Mouse (Mus musculus): ENCODE data around the gene Olfr99. TPM values are rescaled to one million over a fixed set of nuclear protein-coding genes. Genes with fewer than 3 reads are reported as not detected.

The Olfr99 gene
- polyA plus RNA-seq (2012; ENCODE audit: low replicate concordance), result not detected in 2 replicates

GRCm38 (mm10) chr17:37283360-37283759 lies at the start of gene Olfr99:
Gene Olfr99 (minus strand): TSS chr17:37283460.

DNA sequence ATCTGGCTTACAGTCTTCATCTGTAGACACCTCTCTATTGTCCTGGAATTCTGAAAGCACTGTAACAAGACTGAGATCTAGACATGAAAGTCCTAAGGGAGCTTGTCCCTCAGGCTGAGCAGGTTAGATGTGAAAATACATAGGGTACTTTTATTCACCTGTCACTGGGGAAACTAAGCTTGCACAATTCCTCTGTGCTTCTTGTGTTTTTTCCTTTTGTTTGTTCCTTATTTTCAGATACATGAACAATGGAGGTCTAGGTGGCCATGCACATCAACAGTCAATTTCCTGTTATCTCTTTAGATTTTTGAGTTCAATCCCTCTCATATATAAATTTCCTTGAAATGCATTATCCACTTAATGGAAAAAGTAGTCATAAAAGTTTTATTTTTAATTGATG lies 33.7 kb upstream of the Olfr99 start, which contains the start of gene Olfr102:
Gene Olfr102 (minus strand): TSS at position 101 of the 400 bp plus-strand sequence.

GRCm38 (mm10) chr17:37304213-37304612 lies 21.0 kb upstream of the Olfr99 start, which contains the start of gene Olfr101:
Gene Olfr101 (minus strand): TSS chr17:37304313.

GRCm38 (mm10) chr17:37270058-37270701 lies 13.1 kb downstream of the Olfr99 start, which contains the start of gene H2-M3:
Gene H2-M3 (plus strand): TSS chr17:37270220.

DNA sequence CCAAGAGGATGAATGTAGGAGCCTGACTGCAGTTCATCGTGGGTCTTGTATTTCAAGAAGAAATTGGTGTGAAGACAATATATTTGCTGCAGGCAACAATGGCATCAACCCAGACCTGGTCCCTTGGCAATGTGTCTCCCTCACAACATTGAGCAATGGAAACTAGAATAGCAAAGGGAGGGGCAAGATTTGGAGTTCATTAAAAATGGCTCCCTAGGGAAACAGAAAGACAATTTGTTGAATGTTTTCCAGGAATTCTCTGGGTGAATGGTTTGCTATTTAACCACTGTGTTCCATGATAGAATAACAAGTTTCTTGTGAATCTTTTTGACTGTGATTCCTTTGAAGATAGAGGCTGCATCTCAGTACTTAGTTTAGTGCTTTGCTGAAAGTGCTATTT lies 19.6 kb downstream of the Olfr99 start, which contains the start of gene Olfr98:
Gene Olfr98 (minus strand): TSS at position 124 of the 400 bp plus-strand sequence.

DNA sequence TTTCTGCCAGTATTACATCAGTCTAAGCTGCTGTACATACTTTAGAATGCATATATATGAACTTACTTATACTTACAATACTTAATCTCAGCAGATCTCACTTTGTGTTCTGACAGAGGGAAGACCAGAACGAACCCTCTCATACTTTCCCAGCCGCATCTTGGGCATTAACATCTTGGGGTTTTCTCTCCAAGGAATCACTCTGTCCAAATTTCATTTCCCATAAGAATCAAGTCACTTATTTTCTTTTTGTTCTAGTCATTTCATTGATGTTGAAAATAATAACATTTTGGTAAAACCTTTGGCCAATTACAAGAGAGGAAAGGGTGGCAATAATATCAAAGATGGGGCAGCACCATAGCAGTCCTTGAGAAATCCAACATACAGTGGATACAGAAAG lies 46.0 kb downstream of the Olfr99 start, which contains the start of gene Olfr97:
Gene Olfr97 (minus strand): TSS at position 101 of the 400 bp plus-strand sequence.

Other genes starting within 250 kb of the Olfr99 start
- gene Gabbr1, start 237.5 kb downstream of the Olfr99 start, polyA plus RNA-seq (2012; ENCODE audit: low replicate concordance), result 15.3 and 37.9 TPM in 2 replicates
- gene Olfr90, start 195.0 kb downstream of the Olfr99 start, polyA plus RNA-seq (2012; ENCODE audit: low replicate concordance), result not detected in 2 replicates
- gene Olfr91, start 185.2 kb downstream of the Olfr99 start, polyA plus RNA-seq (2012; ENCODE audit: low replicate concordance), result not detected in 2 replicates
- gene Olfr92, start 163.4 kb downstream of the Olfr99 start, polyA plus RNA-seq (2012; ENCODE audit: low replicate concordance), result not detected in 2 replicates
- gene Olfr93, start 122.0 kb downstream of the Olfr99 start, polyA plus RNA-seq (2012; ENCODE audit: low replicate concordance), result not detected in 2 replicates
- gene Ubd, start 89.6 kb downstream of the Olfr99 start, polyA plus RNA-seq (2012; ENCODE audit: low replicate concordance), result not detected in 2 replicates
- not detected in 2 replicates for gene Olfr94, start 82.5 kb downstream of the Olfr99 start, polyA plus RNA-seq (2012; ENCODE audit: low replicate concordance)
- gene Olfr95, start 70.3 kb downstream of the Olfr99 start, polyA plus RNA-seq (2012; ENCODE audit: low replicate concordance), result not detected in 2 replicates
- gene Olfr96, start 63.3 kb downstream of the Olfr99 start, polyA plus RNA-seq (2012; ENCODE audit: low replicate concordance), result not detected in 2 replicates
- gene Olfr97, start 46.1 kb downstream of the Olfr99 start, polyA plus RNA-seq (2012; ENCODE audit: low replicate concordance), result not detected in 2 replicates
- not detected in 2 replicates for gene Olfr98, start 19.7 kb downstream of the Olfr99 start, polyA plus RNA-seq (2012; ENCODE audit: low replicate concordance)
- 0.33 and 1.7 TPM in 2 replicates for gene H2-M3, start 13.2 kb downstream of the Olfr99 start, polyA plus RNA-seq (2012; ENCODE audit: low replicate concordance)
- not detected in 2 replicates for gene Olfr101, start 20.9 kb upstream of the Olfr99 start, polyA plus RNA-seq (2012; ENCODE audit: low replicate concordance)
- gene Olfr102, start 33.6 kb upstream of the Olfr99 start, polyA plus RNA-seq (2012; ENCODE audit: low replicate concordance), result not detected in 2 replicates
- gene Olfr103, start 56.2 kb upstream of the Olfr99 start, polyA plus RNA-seq (2012; ENCODE audit: low replicate concordance), result not detected in 2 replicates
- gene Olfr104-ps, start 76.1 kb upstream of the Olfr99 start, polyA plus RNA-seq (2012; ENCODE audit: low replicate concordance), result not detected in 2 replicates
- gene Olfr105-ps, start 95.6 kb upstream of the Olfr99 start, polyA plus RNA-seq (2012; ENCODE audit: low replicate concordance), result not detected in 2 replicates
- gene Olfr106-ps, start 106.9 kb upstream of the Olfr99 start, polyA plus RNA-seq (2012; ENCODE audit: low replicate concordance), result not detected in 2 replicates
- not detected in 2 replicates for gene Olfr107, start 115.8 kb upstream of the Olfr99 start, polyA plus RNA-seq (2012; ENCODE audit: low replicate concordance)
- gene Olfr108, start 162.0 kb upstream of the Olfr99 start, polyA plus RNA-seq (2012; ENCODE audit: low replicate concordance), result not detected in 2 replicates
- gene Olfr109, start 175.5 kb upstream of the Olfr99 start, polyA plus RNA-seq (2012; ENCODE audit: low replicate concordance), result not detected in 2 replicates
- gene H2-M2, start 200.1 kb upstream of the Olfr99 start, polyA plus RNA-seq (2012; ENCODE audit: low replicate concordance), result not detected in 2 replicates
- not detected in 2 replicates for gene Olfr110, start 209.0 kb upstream of the Olfr99 start, polyA plus RNA-seq (2012; ENCODE audit: low replicate concordance)
- gene Olfr111, start 224.6 kb upstream of the Olfr99 start, polyA plus RNA-seq (2012; ENCODE audit: low replicate concordance), result not detected in 2 replicates